Mouse (Mus musculus) ES-E14 (cell line): ENCODE measurements around the gene Tjap1.

Experiments
- CHD2 ChIP-seq: IDR thresholded peaks from 2 replicates; pipeline ENCODE4 v1.6.1; 2014; ENCODE audit warnings: mild to moderate bottlenecking, low read depth, low read length, inconsistent platforms
- MAFK ChIP-seq: IDR thresholded peaks from 2 replicates; pipeline ENCODE4 v1.6.1; 2014; ENCODE audit warnings: mild to moderate bottlenecking, low read depth, low read length, inconsistent platforms; ENCODE audit not compliant: insufficient read depth

DNA sequence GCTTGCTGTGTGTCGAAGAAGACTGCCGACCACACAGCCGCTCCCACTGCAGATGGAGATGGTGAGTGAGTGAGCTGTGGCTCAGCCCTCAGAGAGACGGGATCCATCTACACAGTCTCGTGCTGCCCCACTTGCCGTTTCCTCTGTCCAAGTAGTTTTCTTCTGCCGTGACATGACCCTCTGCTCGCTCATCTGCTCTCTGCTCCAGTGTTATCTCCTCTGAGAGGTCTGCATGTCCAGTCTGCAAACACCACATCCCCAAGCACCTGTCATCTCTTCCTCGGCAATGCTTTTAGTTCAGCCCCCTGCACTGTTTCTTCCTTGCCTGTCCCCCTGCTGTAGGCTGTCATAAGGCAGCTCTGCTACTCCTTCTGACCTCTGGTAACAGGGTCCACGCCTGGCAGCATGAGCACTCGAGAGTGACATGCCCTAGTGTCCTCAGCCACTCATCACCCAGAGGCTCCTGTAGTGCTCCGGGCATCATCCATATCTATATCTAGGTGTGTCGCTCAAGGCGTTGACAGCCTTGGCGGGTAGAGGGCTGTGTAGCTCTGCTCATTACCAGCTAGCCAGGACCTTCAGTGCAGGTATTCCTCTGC is 43.2 kb downstream of the Tjap1 start:
- no peak for TF ChIP-seq CHD2
- no peak for TF ChIP-seq MAFK
